Mouse (Mus musculus): ENCODE data around the gene Tmem98.
A peak's percentile ranks its signal among the peaks of the same experiment; 100 is the strongest.

Tmem98 gene

GRCm38 (mm10) chr11:80791677-80792432 lies 18.1 kb upstream of the Tmem98 start:
- no peak for DNase-seq (ENCODE audit: low read depth)

GRCm38 (mm10) chr11:80793386-80793785 lies 16.6 kb upstream of the Tmem98 start:
- no peak for DNase-seq (ENCODE audit: low read depth)

GRCm38 (mm10) chr11:80794290-80794689 lies 15.7 kb upstream of the Tmem98 start:
- no peak for DNase-seq (ENCODE audit: low read depth)

GRCm38 (mm10) chr11:80795431-80795830 lies 14.5 kb upstream of the Tmem98 start:
- DNase-seq (ENCODE audit: low read depth), result no peak

GRCm38 (mm10) chr11:80799979-80800378 lies 10.0 kb upstream of the Tmem98 start:
- DNase-seq (ENCODE audit: low read depth), result peak; percentile 27

- no peak for DNase-seq (ENCODE audit: low read depth)
Observed at GRCm38 (mm10) chr11:80802706-80803105, 7.3 kb upstream of the Tmem98 start.

GRCm38 (mm10) chr11:80808551-80809070 lies 1.4 kb upstream of the Tmem98 start:
- no peak for DNase-seq (ENCODE audit: low read depth)

GRCm38 (mm10) chr11:80809666-80809992 lies 346 bp upstream of the Tmem98 start:
- DNase-seq (ENCODE audit: low read depth), result no peak

GRCm38 (mm10) chr11:80811156-80811555 lies 1.2 kb downstream of the Tmem98 start:
- DNase-seq (ENCODE audit: low read depth), result no peak

- DNase-seq (ENCODE audit: low read depth), result no peak
Observed at GRCm38 (mm10) chr11:80815354-80815753, 5.4 kb downstream of the Tmem98 start.

GRCm38 (mm10) chr11:80818060-80818697 lies 8.2 kb downstream of the Tmem98 start:
- DNase-seq (ENCODE audit: low read depth), result peak; percentile 70

- DNase-seq (ENCODE audit: low read depth), result no peak
Observed at GRCm38 (mm10) chr11:80820085-80820484, 10.1 kb downstream of the Tmem98 start.

GRCm38 (mm10) chr11:80821296-80821695 lies 11.3 kb downstream of the Tmem98 start:
- no peak for DNase-seq (ENCODE audit: low read depth)

GRCm38 (mm10) chr11:80821794-80822193 lies 11.8 kb downstream of the Tmem98 start:
- DNase-seq (ENCODE audit: low read depth), result no peak

GRCm38 (mm10) chr11:80835395-80835794 lies 25.4 kb downstream of the Tmem98 start:
- DNase-seq (ENCODE audit: low read depth), result no peak

GRCm38 (mm10) chr11:80835841-80836240 lies 25.9 kb downstream of the Tmem98 start:
- no peak for DNase-seq (ENCODE audit: low read depth)

- DNase-seq (ENCODE audit: low read depth), result no peak
Observed at GRCm38 (mm10) chr11:80838724-80839123, 28.7 kb downstream of the Tmem98 start.

GRCm38 (mm10) chr11:80843435-80843834 lies 33.5 kb downstream of the Tmem98 start:
- no peak for DNase-seq (ENCODE audit: low read depth)

- DNase-seq (ENCODE audit: low read depth), result no peak
Observed at GRCm38 (mm10) chr11:80845486-80845885, 35.5 kb downstream of the Tmem98 start.

GRCm38 (mm10) chr11:80846115-80846514 lies 36.1 kb downstream of the Tmem98 start:
- no peak for DNase-seq (ENCODE audit: low read depth)

GRCm38 (mm10) chr11:80848131-80848530 lies 38.2 kb downstream of the Tmem98 start:
- no peak for DNase-seq (ENCODE audit: low read depth)

GRCm38 (mm10) chr11:80851859-80852258 lies 41.9 kb downstream of the Tmem98 start:
- peak; percentile 28 for DNase-seq (ENCODE audit: low read depth)

GRCm38 (mm10) chr11:80853014-80853413 lies 43.0 kb downstream of the Tmem98 start:
- no peak for DNase-seq (ENCODE audit: low read depth)

- DNase-seq (ENCODE audit: low read depth), result no peak
Observed at GRCm38 (mm10) chr11:80854430-80854829, 44.5 kb downstream of the Tmem98 start.
